Mouse (Mus musculus): Measurements from ENCODE around the gene Asb16. TPM values are rescaled to one million over a fixed set of nuclear protein-coding genes. Genes with fewer than 3 reads are reported as not detected.
A peak's percentile ranks its signal among the peaks of the same experiment; 100 is the strongest.

Asb16 gene
- polyA plus RNA-seq, 1 experiment from 2014 or later: 0.05 TPM

DNA sequence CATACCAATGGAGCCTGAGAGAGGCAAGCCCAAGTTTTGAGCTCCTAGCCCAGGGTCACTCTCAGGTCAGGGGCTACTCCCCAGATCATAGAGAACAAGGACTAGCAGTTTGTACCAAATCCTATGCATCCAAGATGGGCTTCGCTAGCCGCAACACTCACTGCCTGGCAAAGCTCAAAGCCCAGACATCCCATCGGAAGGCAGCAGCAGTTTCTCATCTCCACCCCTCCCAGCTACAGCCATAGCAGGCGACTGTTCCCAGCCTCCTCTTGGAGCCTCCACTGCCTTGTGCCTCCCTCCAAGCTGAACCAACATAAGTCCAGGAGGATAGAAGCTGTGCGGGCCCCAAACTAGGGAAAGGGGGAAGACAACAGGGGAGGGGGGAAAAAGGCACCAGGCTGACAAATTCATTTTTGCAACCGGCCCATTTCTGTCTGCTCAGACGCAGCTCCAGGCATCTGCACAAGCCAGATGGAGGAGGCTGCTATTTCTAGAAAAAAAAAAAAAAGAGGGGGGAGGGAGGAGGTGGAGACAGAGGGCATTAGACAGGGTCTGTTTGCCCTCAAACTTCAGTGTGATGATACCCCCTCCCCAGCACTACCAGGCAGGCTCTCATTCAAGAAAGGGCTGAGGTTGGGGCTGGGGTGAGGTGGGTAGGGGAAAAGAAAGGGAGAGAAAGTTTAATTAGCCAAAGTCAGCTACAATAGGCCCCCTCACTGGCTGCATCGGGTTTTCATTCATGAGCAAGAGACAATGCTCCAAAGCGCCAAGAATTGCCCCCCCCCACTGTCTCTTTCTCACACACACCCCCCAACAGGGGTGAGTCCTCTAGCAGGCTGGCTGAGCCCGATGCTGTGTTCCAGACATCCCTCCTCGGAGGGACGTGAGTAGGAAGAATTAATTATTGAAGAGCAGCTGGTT lies 41.0 kb upstream of the Asb16 start:
- WGBS: 4% methylated on average over 12 of the region's 12 CpGs
- H3K9ac ChIP-seq: peak overlapping the region; percentile 84
- H3K27me3 ChIP-seq (replicated peaks): no peaks in the 10 kb centered on the region
- peak overlapping the region; percentile 72 for H3K4me2 ChIP-seq
- peak overlapping the region; percentile 95 for H3K27ac ChIP-seq
- 0 out of 2 replicates have a peak, but pooled peaks have one; percentile 10 for ATAC-seq (replicated peaks)
- H3K9me3 ChIP-seq: no peaks in the 10 kb centered on the region
- H3K4me1 ChIP-seq: peaks cover 65% of the 10 kb centered on the region
- no peaks in the 10 kb centered on the region for H3K36me3 ChIP-seq (replicated peaks)
- H3K4me3 ChIP-seq: peak overlapping the region; percentile 80

DNA sequence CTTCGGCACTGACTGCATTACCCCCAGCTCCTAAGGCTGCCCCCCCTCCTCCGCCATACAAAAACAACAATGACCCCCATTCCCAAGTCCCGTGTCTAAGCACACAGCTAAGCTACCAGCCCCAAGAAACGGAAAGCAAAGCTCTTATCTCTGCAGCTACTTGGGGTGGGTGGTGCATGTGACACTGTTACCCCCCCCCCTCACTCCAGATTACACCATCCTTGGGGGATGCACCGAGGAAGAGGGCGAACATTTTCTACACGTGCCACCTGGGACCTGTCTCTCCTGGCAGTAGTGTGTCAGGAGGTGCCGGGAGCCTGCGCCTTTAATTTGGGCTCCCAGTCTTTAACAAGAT lies 40.4 kb upstream of the Asb16 start:
- peak overlapping the region; percentile 72 for H3K4me2 ChIP-seq
- 5% methylated on average over 9 of the region's 9 CpGs for WGBS
- H3K4me1 ChIP-seq: peaks cover 64% of the 10 kb centered on the region

DNA sequence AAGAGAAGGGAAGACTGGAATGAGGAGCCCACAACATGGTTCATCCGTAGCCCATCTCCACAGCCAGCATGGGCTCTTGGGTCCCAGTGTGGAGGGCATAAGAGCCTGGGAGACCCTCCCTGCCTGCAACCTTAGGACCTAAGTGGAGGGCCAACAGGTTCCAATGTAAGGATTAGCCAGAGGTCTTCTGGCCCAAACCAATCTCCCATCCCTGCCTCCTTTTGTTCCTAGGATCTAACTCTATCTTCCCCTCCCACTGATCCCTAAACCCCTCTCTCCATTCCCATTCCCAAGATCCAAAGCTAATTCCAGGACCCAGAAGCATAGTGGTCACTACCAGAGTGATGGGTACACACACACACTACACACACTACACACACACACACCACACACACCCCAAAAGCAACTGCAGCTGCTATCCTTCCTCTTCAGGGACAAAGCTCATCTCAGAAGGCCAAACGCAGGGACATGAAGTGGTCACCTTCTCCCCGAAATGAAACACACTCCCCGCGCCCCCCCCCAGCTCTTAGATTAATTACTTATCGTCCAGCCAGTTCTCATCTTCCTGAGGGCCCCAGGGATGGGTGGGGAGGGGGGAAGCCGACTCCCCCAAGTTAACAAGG lies 39.8 kb upstream of the Asb16 start:
- Histone ChIP-seq H3K9me3 (no peaks in the 10 kb centered on the region), H3K27me3 (replicated peaks) (no peaks in the 10 kb centered on the region), H3K4me3 (peak overlapping the region; percentile 80), H3K36me3 (replicated peaks) (no peaks in the 10 kb centered on the region), H3K4me2 (peak overlapping the region; percentile 72), H3K9ac (peak overlapping the region; percentile 84), H3K4me1 (peaks cover 58% of the 10 kb centered on the region), H3K27ac (peak overlapping the region; percentile 95)
- no peak for ATAC-seq (replicated peaks)
- 7% methylated on average over 7 of the region's 7 CpGs for WGBS

More for the DNA sequence above, 40.4 kb upstream of the Asb16 start:
- peak overlapping the region; percentile 84 for H3K9ac ChIP-seq
- 0 out of 2 replicates have a peak, but pooled peaks have one; percentile 2 for ATAC-seq (replicated peaks)
- no peaks in the 10 kb centered on the region for H3K27me3 ChIP-seq (replicated peaks)
- peak overlapping the region; percentile 80 for H3K4me3 ChIP-seq
- no peaks in the 10 kb centered on the region for H3K36me3 ChIP-seq (replicated peaks)
- H3K27ac ChIP-seq: peak overlapping the region; percentile 95
- H3K9me3 ChIP-seq: no peaks in the 10 kb centered on the region

DNA sequence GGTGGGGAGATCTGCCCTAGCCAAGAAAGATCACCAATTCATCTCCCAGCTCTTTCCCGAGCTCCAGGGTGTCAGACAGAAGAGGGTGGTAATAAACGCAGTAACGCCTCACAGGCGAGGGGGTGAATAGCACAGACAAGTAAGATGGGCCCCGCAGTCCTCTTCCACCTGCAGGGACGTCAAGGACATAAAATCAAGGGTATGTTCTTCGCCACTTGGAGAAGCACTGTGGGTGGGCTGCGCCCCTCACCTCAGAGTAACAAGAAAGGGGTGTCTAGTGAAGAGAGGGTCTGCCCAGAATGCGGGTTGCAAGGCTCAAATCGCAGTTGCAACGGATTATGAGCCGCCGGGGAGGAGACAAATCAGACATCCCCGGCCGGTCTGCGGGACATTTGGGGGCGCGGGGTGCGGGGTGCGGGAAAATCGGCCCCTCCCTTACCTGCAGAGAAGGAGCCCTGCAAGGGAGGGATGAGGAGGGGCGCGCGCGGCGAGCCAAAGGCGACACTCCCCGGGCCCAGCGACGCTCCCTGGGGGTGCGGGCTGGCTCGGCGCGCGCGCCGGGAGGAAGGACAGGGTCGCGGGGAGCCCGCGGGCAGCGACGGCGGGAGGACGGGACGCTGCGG lies 39.1 kb upstream of the Asb16 start:
- H3K4me2 ChIP-seq: peak overlapping the region; percentile 72
- H3K9ac ChIP-seq: peak overlapping the region; percentile 84
- peak overlapping the region; percentile 80 for H3K4me3 ChIP-seq
- peaks cover 53% of the 10 kb centered on the region for H3K4me1 ChIP-seq
- under 1% methylated on average over 34 of the region's 47 CpGs for WGBS
- H3K9me3 ChIP-seq: no peaks in the 10 kb centered on the region
- peak; percentile 28 for ATAC-seq (replicated peaks)
- no peaks in the 10 kb centered on the region for H3K27me3 ChIP-seq (replicated peaks)
- no peaks in the 10 kb centered on the region for H3K36me3 ChIP-seq (replicated peaks)
- peak overlapping the region; percentile 95 for H3K27ac ChIP-seq

DNA sequence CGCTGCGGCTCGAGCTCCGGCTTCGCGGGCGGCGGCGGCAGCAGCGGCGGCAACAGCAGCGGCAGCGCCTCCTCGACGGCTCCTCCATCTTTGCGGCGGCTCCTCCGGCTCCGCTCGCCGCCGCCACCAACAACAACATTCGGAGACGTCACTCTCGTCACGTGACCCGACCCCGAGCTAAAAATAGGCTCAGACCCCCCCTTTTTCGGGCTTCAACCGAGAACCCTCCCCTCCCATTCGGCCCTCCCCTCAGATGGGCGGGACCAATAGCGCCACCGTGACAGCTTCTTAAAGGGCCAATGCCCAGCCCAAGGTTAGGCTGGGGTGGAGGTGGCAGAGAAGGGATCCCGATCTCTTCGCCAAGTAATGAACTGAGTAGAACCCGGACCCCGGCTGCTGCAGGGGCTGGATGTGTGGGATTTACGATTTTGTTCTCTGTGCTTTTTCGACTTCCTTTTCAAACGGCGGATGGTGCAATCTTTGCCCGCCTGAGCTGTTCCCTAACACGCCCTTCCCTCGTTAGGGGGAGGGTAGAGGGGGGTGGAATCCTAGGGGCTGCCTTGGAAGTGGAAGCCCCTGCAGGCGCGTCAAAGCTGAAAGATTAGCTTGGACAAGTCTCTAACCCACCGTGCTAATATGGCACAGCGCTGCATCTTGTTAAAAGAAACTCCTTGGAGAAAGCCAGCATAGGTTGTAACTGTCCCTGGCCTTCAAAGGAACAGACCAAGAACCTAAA lies 38.4 kb upstream of the Asb16 start, which contains the start of gene Hdac5:
Gene Hdac5, minus strand, starts transcription at position 161 of the 736 bp plus-strand sequence.
- H3K27ac ChIP-seq: peak within 1 kb of the TSS; percentile 95
- under 1% methylated on average over 49 of the region's 49 CpGs for WGBS
- peak within 1 kb of the TSS; percentile 84 for H3K9ac ChIP-seq
- peak within 1 kb of the TSS; percentile 72 for H3K4me2 ChIP-seq
- no peaks in the 10 kb centered on the region for H3K9me3 ChIP-seq
- peaks cover 45% of the 10 kb centered on the region for H3K4me1 ChIP-seq
- H3K36me3 ChIP-seq (replicated peaks): no peaks in the 10 kb centered on the region
- H3K27me3 ChIP-seq (replicated peaks): no peaks in the 10 kb centered on the region
- H3K4me3 ChIP-seq: peak within 1 kb of the TSS; percentile 80
- peak; percentile 88 for ATAC-seq (replicated peaks)

DNA sequence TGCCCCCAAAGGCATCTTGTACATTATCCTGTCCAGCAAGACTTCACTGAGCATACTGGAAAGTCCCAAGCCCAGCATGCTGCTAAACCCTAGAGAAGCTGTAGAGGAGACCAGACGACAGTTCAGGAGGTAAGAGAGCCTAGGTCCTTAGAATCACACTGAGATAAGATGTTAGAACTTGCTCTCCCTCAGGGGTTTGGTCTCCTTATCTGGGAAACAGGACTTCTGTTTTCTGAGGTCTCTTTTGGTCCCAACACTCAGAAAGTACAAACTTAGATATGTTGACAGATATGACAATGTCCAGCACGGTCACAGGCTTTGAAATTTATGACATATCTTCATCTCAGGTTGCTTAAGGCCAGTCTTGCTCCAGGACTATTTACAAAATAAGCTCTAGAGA lies 32.5 kb upstream of the Asb16 start:
- 79% methylated on average over 2 of the region's 2 CpGs for WGBS
- Histone ChIP-seq H3K4me1 (0 out of 2 replicates have a peak, but pooled peaks cover 2% of the 10 kb centered on the region), H3K9ac (no peak overlapping the region), H3K36me3 (replicated peaks) (no peaks in the 10 kb centered on the region), H3K27me3 (replicated peaks) (no peaks in the 10 kb centered on the region), H3K27ac (no peak overlapping the region), H3K4me2 (no peak overlapping the region), H3K4me3 (no peak overlapping the region), H3K9me3 (no peaks in the 10 kb centered on the region)
- ATAC-seq (replicated peaks): no peak

DNA sequence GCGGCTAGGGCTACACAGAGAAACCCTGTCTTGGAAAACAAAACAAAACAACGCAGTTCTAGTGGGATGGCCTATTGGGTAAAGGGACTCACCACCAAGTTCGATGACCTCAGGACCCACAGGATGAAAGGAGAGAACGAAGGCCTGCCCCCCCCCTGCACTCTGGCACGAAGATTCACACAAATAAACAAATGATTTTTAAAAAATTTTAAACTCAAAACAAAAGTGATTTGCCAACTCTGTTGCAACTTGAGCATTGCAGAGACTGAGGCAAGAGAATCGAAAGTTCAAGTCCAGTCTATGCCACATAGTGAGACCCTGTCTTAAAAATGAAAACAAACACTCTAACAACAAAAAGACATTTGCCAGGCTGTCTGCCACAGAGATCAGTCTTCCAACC lies 27.9 kb upstream of the Asb16 start:
- 87% methylated on average over 6 of the region's 6 CpGs for WGBS
- Histone ChIP-seq H3K4me3 (no peak overlapping the region), H3K36me3 (replicated peaks) (no peaks in the 10 kb centered on the region), H3K4me2 (no peak overlapping the region), H3K9ac (no peak overlapping the region), H3K27me3 (replicated peaks) (no peaks in the 10 kb centered on the region), H3K4me1 (peaks cover 16% of the 10 kb centered on the region), H3K9me3 (no peaks in the 10 kb centered on the region), H3K27ac (no peak overlapping the region)
- ATAC-seq (replicated peaks): no peak

DNA sequence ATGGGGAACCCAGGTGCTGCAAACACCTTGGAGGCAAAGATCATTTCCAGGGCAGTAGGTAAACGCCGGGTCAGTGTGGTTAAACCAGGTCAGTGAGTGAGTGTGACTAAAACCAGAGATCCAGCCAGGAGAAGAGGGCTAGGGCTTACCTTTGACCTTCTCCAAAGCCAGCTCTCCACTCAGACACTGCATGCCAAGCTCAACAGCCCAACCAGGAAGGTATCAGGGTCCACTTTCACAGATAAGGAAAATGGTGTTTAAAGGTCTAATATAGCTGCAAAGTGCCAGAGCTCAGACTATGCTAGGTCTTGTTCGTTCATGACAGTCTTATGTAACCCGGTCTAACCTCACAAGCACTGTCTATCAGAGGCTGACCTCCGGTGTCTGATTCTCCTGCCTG lies 27.3 kb upstream of the Asb16 start:
- ATAC-seq (replicated peaks): no peak
- 87% methylated on average over 5 of the region's 5 CpGs for WGBS

DNA sequence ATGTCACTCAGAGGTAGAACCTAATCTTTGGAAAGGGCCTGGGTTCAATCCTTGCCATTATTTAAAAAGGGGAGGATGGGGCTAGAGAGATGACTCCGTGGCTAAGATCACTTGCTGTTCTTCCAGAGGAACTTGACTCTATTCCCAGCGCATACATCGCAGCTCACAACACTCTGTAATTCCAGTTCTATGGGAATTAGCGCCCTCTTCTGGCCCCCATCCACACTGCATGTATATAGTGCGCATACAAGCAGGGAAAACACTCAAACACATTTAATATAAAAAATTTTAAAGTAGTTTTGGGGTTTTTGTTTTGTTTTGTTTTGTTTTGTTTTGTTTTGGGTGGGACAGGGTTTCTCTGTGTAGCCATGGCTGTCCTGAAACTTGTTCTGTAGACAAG lies 26.7 kb upstream of the Asb16 start:
- no peaks in the 10 kb centered on the region for H3K9me3 ChIP-seq
- no peaks in the 10 kb centered on the region for H3K27me3 ChIP-seq (replicated peaks)
- no peak for ATAC-seq (replicated peaks)
- WGBS: 57% methylated on average over 5 of the region's 5 CpGs
- no peaks in the 10 kb centered on the region for H3K36me3 ChIP-seq (replicated peaks)
- H3K4me3 ChIP-seq: no peak overlapping the region
- no peak overlapping the region for H3K4me2 ChIP-seq
- peaks cover 19% of the 10 kb centered on the region for H3K4me1 ChIP-seq
- no peak overlapping the region for H3K27ac ChIP-seq
- H3K9ac ChIP-seq: no peak overlapping the region

More for the DNA sequence above, 27.3 kb upstream of the Asb16 start:
- Histone ChIP-seq H3K9ac (no peak overlapping the region), H3K36me3 (replicated peaks) (no peaks in the 10 kb centered on the region), H3K4me1 (peaks cover 20% of the 10 kb centered on the region), H3K9me3 (no peaks in the 10 kb centered on the region), H3K4me3 (no peak overlapping the region), H3K4me2 (no peak overlapping the region), H3K27ac (no peak overlapping the region), H3K27me3 (replicated peaks) (no peaks in the 10 kb centered on the region)

DNA sequence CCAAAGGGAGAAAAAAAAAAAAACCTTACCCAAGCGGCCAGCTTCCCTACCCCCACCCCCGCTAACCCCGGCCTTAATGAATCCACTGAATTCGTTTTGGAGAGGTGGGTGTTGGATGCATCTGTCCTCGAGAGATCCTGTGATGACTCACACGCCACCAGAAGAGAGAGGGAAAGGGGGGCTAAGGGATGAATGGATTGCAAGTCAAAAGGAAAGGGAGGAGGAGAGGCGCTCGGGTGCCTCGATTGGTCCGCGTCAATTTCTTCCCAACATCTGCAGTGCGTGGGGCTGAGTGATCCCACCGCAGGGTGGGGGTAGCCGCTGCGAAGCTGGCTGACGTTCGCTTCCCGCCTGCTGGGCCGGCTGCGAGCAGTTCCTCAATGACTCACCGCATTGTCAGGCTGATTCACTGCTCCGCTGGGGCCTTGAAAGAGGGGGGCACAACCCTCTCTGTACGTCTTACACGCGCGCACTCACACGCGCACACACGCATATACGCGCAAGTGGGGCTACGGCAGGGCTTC lies 23.6 kb upstream of the Asb16 start:
- under 1% methylated on average over 32 of the region's 32 CpGs for WGBS
- Histone ChIP-seq H3K4me3 (peak overlapping the region; percentile 38), H3K4me2 (peak overlapping the region; percentile 74), H3K9me3 (no peaks in the 10 kb centered on the region), H3K36me3 (replicated peaks) (no peaks in the 10 kb centered on the region), H3K9ac (peak overlapping the region; percentile 53), H3K27ac (peak overlapping the region; percentile 57), H3K27me3 (replicated peaks) (no peaks in the 10 kb centered on the region), H3K4me1 (peaks cover 27% of the 10 kb centered on the region)
- ATAC-seq (replicated peaks): peak; percentile 85

DNA sequence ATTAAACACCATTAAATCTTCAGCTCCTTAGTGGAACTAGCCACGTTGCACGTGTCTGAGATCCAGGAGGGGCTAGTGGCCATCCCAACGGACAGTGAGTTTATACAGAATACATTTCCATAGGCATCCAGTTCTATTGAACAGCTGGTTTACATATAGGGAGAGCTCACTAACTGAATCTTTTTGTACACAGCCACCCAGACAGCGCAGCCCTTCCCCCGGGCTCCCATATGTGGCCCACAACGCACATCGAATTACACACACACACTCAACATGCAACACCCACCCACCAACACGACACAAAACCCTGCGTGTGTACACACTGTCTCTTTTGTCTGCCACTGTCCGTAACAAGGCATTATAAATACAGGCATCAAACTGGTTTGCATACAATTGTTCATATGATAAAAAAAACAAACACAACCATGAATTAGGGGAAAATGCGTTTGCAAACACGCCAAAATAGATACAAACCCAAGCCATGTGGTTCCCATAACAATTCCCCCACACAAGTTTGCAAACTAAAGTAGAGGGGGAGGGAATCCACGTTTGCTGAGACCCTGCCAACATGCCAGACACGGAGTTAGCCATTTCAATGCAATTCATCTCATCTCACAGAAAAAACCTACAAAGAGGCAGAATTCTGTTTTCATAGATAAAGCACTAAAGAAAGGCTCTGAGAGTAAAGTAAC lies 22.8 kb upstream of the Asb16 start:
- Histone ChIP-seq H3K27ac (peak overlapping the region; percentile 57), H3K4me3 (peak overlapping the region; percentile 38), H3K4me2 (peak overlapping the region; percentile 74), H3K4me1 (peaks cover 27% of the 10 kb centered on the region), H3K9me3 (no peaks in the 10 kb centered on the region), H3K36me3 (replicated peaks) (no peaks in the 10 kb centered on the region), H3K9ac (peak overlapping the region; percentile 53), H3K27me3 (replicated peaks) (no peaks in the 10 kb centered on the region)
- ATAC-seq (replicated peaks): peak; percentile 31
- 47% methylated on average over 14 of the region's 14 CpGs for WGBS
